Mouse (Mus musculus): Measurements from ENCODE around the gene Zbtb37. TPM values are rescaled to one million over a fixed set of nuclear protein-coding genes. Genes with fewer than 3 reads are reported as not detected.

Zbtb37 gene
- total RNA-seq, 2 experiments from 2014 or later = 2.5 to 4.8 TPM

DNA sequence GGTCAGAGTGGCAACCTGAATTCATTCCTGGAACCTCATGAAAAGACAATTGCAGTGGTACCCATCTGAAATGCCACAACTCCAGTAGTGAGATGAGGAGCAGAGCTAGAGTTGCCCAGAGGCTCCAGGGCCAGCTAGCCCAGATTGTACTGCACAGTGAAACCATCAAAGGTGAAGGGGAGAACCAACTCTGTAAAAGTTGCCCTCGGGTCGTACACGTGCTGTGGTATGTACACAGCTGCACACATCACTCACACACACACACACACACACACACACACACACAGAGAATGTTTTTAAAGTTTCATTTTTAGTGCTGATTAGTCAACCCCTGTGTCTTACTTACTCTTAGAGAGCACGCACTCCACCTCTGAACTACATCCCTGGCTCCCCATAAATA is 53.3 kb downstream of the Zbtb37 start:
- ATAC-seq (replicated peaks; ENCODE audit: low FRiP score, poor library complexity, severe bottlenecking) = no peak

DNA sequence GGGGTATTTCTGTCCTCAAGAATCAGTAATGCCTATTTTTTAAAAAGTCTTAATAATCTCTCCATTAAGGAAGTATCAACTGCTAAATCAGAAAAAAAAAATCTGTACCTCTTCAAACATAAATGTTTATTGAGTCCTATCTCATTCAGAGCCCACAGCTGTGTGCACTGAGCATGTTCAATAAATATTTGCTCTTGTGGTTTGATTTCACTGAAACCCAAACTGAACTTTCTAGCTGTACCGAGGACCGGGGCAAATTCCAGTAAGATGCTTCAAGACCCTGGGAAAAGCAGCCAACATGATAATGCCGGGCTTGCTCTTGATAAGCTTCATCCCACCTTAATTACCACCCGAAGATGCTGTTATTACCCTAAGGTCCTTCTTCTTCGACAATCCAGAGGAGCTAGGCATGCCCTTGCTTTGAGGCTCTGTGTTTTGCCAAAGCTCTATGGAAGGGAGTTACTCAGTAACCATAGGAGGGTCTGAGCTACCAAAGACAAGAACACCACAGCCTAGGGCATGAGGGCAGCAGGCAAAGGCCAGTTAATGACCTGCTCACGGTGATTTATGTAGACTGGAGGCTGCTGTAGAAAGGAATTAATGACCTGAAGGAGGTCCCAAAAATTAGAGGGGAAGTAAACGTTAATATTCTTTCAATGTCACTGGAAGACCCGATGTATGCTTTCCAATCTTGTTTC is 54.0 kb downstream of the Zbtb37 start:
- no peak for ATAC-seq (replicated peaks; ENCODE audit: low FRiP score, poor library complexity, severe bottlenecking)

DNA sequence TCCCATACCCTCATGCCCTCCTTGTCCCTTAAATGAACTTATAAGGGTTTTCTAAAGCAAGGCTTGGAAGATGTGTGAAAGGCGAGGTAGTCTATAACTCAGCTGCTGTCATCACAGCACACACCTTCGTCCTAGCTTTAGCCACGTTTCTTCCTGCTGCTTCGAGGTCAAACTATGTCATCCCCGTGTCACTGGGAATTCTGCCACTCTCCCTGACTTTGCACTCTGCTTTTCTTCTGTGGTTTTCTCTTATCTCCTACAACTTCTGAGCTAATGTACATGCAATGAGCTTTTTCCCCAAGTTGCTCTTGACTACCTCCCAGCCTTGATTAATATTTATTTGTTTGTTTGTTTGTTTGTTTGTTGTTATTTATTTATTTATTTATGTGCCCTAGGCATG is 54.6 kb downstream of the Zbtb37 start:
- ATAC-seq (replicated peaks; ENCODE audit: low FRiP score, poor library complexity, severe bottlenecking) = no peak

DNA sequence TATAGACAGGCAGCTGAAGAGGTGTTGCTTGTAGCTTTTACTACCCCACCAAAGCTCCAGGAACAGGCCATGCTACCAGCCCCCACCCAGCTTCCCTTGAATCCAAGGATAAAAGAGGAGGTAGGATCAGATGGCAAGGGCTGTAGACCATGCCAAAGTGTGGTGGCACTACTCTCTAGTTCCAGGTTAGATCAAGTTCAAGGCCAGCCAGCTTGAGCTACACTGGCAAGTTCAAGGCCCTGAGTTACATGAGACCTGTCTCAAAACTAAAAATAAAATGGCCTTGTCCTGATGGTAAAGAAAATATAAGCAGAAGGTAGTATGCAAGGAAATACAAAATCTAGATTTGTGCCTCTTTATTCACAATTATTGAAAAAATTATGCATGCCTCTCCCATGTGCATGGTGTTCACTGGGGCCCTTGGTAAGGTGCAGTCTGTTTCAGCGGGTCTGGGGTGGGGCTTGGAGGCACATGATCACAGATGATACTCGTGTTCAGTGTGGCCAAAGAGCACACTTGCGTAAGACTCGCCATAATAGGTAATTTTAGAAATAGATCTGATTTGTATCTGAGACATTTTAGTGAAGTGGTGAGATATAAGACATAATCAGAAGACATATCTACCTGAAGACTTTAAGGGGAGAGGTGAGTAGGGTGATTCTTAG is 56.4 kb downstream of the Zbtb37 start, which contains the start of gene Serpinc1:
Gene Serpinc1 (plus strand): TSS at position 515 of the 665 bp plus-strand sequence.
- ATAC-seq (replicated peaks; ENCODE audit: low FRiP score, poor library complexity, severe bottlenecking) = no peak

DNA sequence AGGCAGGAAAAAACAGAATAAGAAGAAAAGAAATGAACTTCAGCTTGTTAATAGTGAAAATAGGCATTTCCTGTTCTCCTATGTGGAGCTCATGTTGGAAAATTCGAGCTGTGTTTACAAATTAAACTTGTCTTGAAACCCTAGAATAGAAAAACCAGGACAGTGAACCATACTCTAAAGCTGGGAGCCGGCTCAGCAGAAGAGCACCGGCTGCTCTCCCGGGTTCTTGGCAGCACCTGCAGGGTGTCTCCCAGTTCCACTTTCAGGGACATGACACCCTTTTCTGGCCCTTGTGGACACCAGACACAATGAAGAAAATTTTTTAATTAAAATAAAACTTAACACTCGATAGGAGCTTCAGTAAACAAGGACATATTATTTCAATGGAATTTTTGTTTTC is 66.0 kb downstream of the Zbtb37 start:
- no peak for ATAC-seq (replicated peaks; ENCODE audit: low FRiP score, poor library complexity, severe bottlenecking)

DNA sequence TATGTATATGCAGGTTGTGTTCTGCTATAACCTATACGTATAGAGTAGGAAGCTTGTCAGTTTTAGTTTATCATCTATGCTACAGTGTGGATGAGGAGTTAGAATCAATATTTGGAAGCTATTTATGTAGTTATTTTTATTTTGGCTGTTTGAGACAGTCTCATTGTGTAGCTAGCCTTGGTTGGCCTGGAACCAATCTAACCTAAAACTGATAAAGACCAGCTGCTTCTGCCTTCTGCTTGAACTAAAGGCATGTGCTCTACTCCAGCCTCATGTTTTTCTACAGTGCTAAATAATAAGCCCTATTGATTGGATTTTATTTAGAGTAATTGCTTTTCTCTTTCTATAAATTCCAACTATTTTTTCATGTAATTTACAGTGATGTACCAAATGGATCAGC is 67.4 kb downstream of the Zbtb37 start:
- ATAC-seq (replicated peaks; ENCODE audit: low FRiP score, poor library complexity, severe bottlenecking) = no peak

DNA sequence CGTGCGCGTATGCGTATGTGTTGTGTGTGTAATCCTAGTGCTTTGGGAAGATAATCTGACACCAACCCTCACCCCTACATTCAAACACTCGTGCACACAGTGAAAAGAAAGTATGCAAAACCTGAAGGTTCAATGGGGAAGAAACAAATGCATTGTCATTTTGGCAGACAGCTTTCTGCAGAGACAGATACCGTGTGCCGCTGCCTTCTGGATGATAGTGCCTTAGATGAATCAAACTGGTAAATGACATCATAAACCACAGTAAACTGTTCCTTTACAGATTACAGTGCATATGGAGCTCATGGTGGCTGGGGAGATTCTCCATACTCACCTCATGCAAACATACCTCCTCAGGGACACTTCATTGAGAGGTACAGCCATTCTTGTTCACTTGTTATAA is 71.5 kb downstream of the Zbtb37 start:
- ATAC-seq (replicated peaks; ENCODE audit: low FRiP score, poor library complexity, severe bottlenecking) = no peak

Other genes starting within 250 kb of the Zbtb37 start
- 124 and 151 TPM in 2 replicates for gene Rabgap1l, start 241.6 kb downstream of the Zbtb37 start, total RNA-seq (2015; ENCODE audit: low replicate concordance)
- gene Rabgap1l, start 241.6 kb downstream of the Zbtb37 start, total RNA-seq (2017; ENCODE audit: low replicate concordance) = 126 and 134 TPM in 2 replicates
- gene Rc3h1, start 128.4 kb downstream of the Zbtb37 start, total RNA-seq (2015; ENCODE audit: low replicate concordance) = 38.6 and 40.7 TPM in 2 replicates
- 30.3 and 48.9 TPM in 2 replicates for gene Rc3h1, start 128.4 kb downstream of the Zbtb37 start, total RNA-seq (2017; ENCODE audit: low replicate concordance)
- gene Serpinc1, start 56.3 kb downstream of the Zbtb37 start, total RNA-seq (2015; ENCODE audit: low replicate concordance) = not detected in 2 replicates
- gene Serpinc1, start 56.3 kb downstream of the Zbtb37 start, total RNA-seq (2017; ENCODE audit: low replicate concordance) = 0.51 and 0.98 TPM in 2 replicates
- 23.1 and 35.3 TPM in 2 replicates for gene Dars2, start 35.8 kb upstream of the Zbtb37 start, total RNA-seq (2015; ENCODE audit: low replicate concordance)
- gene Dars2, start 35.8 kb upstream of the Zbtb37 start, total RNA-seq (2017; ENCODE audit: low replicate concordance) = 18.2 and 27.5 TPM in 2 replicates
- 163 and 208 TPM in 2 replicates for gene Cenpl, start 35.9 kb upstream of the Zbtb37 start, total RNA-seq (2015; ENCODE audit: low replicate concordance)
- 120 and 126 TPM in 2 replicates for gene Cenpl, start 35.9 kb upstream of the Zbtb37 start, total RNA-seq (2017; ENCODE audit: low replicate concordance)
- 12.6 and 25.6 TPM in 2 replicates for gene Klhl20, start 96.7 kb upstream of the Zbtb37 start, total RNA-seq (2015; ENCODE audit: low replicate concordance)
- 6.0 and 6.6 TPM in 2 replicates for gene Klhl20, start 96.7 kb upstream of the Zbtb37 start, total RNA-seq (2017; ENCODE audit: low replicate concordance)
- gene Ankrd45, start 107.8 kb upstream of the Zbtb37 start, total RNA-seq (2015; ENCODE audit: low replicate concordance) = not detected in 2 replicates
- not detected in 2 replicates for gene Ankrd45, start 107.8 kb upstream of the Zbtb37 start, total RNA-seq (2017; ENCODE audit: low replicate concordance)
- gene Tex50, start 124.5 kb upstream of the Zbtb37 start, total RNA-seq (2015; ENCODE audit: low replicate concordance) = not detected in 2 replicates
- gene Tex50, start 124.5 kb upstream of the Zbtb37 start, total RNA-seq (2017; ENCODE audit: low replicate concordance) = not detected in 2 replicates
- gene Prdx6, start 216.4 kb upstream of the Zbtb37 start, total RNA-seq (2015; ENCODE audit: low replicate concordance) = 50.3 and 52.6 TPM in 2 replicates
- 44.5 and 48.9 TPM in 2 replicates for gene Prdx6, start 216.4 kb upstream of the Zbtb37 start, total RNA-seq (2017; ENCODE audit: low replicate concordance)

Data from erythroid progenitor cell, adult 5-6 weeks (primary cell).